Mouse (Mus musculus) heart, embryonic 16.5 days (tissue): ENCODE results near the gene Kcnk3. TPM values are rescaled to one million over a fixed set of nuclear protein-coding genes. Genes with fewer than 3 reads are reported as not detected.
A peak's percentile ranks its signal among the peaks of the same experiment; 100 is the strongest.

Experiments used
- ATAC-seq: fragments of 200-750 bp; cut with Nextera tagmentation; replicated peaks from 2 replicates; pipeline ENCODE4 v1.8.0; 2017; ENCODE audit warnings: moderate number of reproducible peaks; ENCODE audit not compliant: insufficient read depth, low FRiP score; ENCODE audit errors: extremely low read depth
- H3K27ac ChIP-seq: fragments of 300-500 bp; sonication (generic); 2 replicates; pipeline ENCODE4 v1.5.1; 2014; ENCODE audit warnings: mild to moderate bottlenecking, low read length, control low read depth, moderate library complexity
- H3K27me3 ChIP-seq: fragments of 300-500 bp; sonication (generic); 2 replicates; pipeline ENCODE4 v1.6.1; 2014; ENCODE audit warnings: low read length, mixed read lengths; ENCODE audit not compliant: control insufficient read depth, insufficient read depth
- H3K36me3 ChIP-seq: fragments of 300-500 bp; sonication (generic); 2 replicates; pipeline ENCODE4 v1.6.1; 2014; ENCODE audit not compliant: control insufficient read depth, insufficient read depth
- H3K4me1 ChIP-seq: fragments of 300-500 bp; sonication (generic); 2 replicates; pipeline ENCODE4 v1.6.1; 2014; ENCODE audit warnings: low read length, mixed read lengths; ENCODE audit not compliant: control insufficient read depth, insufficient read depth
- H3K4me2 ChIP-seq: fragments of 300-500 bp; sonication (generic); 2 replicates; pipeline ENCODE4 v1.6.1; 2014; ENCODE audit warnings: low read depth, mild to moderate bottlenecking, control low read depth, low read length
- H3K4me3 ChIP-seq: fragments of 300-500 bp; sonication (generic); 2 replicates; pipeline ENCODE4 v1.5.1; 2014; ENCODE audit warnings: mild to moderate bottlenecking, control low read depth, low read length
- H3K9ac ChIP-seq: fragments of 300-500 bp; sonication (generic); 2 replicates; pipeline ENCODE4 v1.6.1; 2014; ENCODE audit warnings: low read length, control low read depth
- H3K9me3 ChIP-seq: fragments of 300-500 bp; sonication (generic); replicated peaks from 2 replicates; pipeline ENCODE4 v1.6.1; 2016; ENCODE audit warnings: low read length; ENCODE audit not compliant: control insufficient read depth
- WGBS: fragments of 180-500 bp; shearing (Covaris S2); extraction: QIAGEN DNeasy Blood & Tissue Kit; methylation state at CpG from one replicate; pipeline ENCODE4 v1.1.7; 2014; 5-methylcytosine and 5-hydroxymethylcytosine counted together
- polyA plus RNA-seq: library from polyadenylated mRNA; unstranded; fragments of >200 nt; fragmentation: Nextera tagmentation; extraction: Ambion mirVana; gene quantifications from 2 replicates; pipeline ENCODE4 v1.2.1, GENCODE M21; 2015

Kcnk3 gene
- polyA plus RNA-seq, 1 experiment from 2014 or later = 15.3 TPM

DNA sequence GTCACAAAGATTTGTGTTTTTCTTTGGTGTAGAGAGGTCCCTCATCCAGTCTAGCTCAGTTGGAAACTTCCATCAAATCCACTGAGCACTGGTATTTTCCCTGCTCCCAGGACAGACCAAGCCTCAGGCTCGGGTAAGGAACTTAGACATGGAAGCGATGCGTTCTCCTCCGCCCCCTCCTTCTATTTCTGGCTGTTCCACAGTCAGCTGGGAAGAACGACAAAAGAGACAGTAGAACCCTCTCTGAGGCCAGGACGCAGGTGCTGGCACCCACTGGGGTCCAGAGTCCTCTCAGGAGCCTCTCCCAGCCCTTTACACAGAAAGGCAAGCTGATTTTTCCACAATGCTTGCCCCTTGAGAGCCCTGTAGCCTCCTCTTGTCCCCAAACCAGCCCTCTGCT, 42.4 kb downstream of the Kcnk3 start:
- peaks cover 2% of the 10 kb centered on the region; the same call in 1 of the 2 replicates for H3K27me3 ChIP-seq
- no peak for ATAC-seq
- H3K36me3 ChIP-seq = no peaks in the 10 kb centered on the region
- no peaks in the 10 kb centered on the region for H3K9me3 ChIP-seq
- H3K4me1 ChIP-seq = peaks cover 8% of the 10 kb centered on the region; the same call in 1 of the 2 replicates
- no peak overlapping the region for H3K4me3 ChIP-seq
- no peak overlapping the region for H3K9ac ChIP-seq
- H3K4me2 ChIP-seq = no peak overlapping the region
- no peak overlapping the region for H3K27ac ChIP-seq
- 52% methylated on average over 6 of the region's 6 CpGs for WGBS

DNA sequence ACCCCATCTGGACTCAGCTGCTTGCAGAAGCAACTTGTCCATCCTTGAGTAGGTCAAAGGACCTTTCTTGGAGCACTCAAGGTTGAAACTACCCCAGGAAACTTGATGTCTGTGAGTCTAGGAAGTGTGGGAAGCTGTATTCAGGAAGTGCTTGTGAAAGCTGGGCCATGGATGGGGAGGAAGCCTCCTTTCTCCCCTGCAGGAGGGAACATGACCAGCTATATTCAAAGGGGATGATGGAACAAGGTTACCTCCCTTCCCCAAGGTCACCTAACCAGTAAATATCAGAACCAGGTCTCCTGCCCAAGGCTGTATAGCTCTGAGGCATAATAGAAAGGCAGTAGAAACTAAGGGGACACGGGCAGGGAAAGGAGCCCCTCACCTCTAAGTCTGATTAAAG, 44.2 kb downstream of the Kcnk3 start:
- H3K27ac ChIP-seq = no peak overlapping the region
- whole genome bisulfite sequencing = 28% methylated on average over 1 of the region's 1 CpGs

DNA sequence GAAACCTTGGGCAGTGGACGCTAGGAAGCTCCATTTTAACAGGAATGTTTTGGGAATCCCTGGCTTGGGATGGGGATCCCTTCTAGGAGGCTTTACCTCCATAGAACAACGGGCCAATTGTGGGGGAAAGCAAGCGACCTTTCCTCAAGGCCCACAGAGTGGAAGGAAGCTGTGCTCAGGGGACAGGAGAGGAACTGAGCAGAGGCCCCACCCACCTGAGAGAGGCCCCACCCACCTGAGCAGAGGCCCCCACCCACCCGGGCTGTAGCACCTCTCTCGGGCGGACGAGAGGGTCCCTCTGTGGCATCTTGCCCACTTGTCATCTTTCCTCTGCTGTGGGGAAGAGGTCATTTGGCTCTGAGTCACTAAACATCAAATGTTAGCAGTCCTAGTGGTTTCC, 49.0 kb downstream of the Kcnk3 start:
- H3K4me3 ChIP-seq = no peak overlapping the region
- no peak overlapping the region for H3K27ac ChIP-seq
- no peaks in the 10 kb centered on the region for H3K9me3 ChIP-seq
- no peaks in the 10 kb centered on the region for H3K36me3 ChIP-seq
- no peak overlapping the region for H3K9ac ChIP-seq
- 0 out of 2 replicates have a peak, but pooled peaks cover 3% of the 10 kb centered on the region for H3K4me1 ChIP-seq
- 44% methylated on average over 7 of the region's 7 CpGs for WGBS
- no peak for ATAC-seq
- no peaks in the 10 kb centered on the region for H3K27me3 ChIP-seq
- no peak overlapping the region for H3K4me2 ChIP-seq

More for the DNA sequence above, 44.2 kb downstream of the Kcnk3 start:
- no peaks in the 10 kb centered on the region for H3K36me3 ChIP-seq
- H3K9me3 ChIP-seq = no peaks in the 10 kb centered on the region
- H3K4me2 ChIP-seq = no peak overlapping the region
- no peak overlapping the region for H3K4me3 ChIP-seq
- ATAC-seq = no peak
- no peak overlapping the region for H3K9ac ChIP-seq
- peaks cover 4% of the 10 kb centered on the region; the same call in 1 of the 2 replicates for H3K4me1 ChIP-seq
- no peaks in the 10 kb centered on the region for H3K27me3 ChIP-seq

DNA sequence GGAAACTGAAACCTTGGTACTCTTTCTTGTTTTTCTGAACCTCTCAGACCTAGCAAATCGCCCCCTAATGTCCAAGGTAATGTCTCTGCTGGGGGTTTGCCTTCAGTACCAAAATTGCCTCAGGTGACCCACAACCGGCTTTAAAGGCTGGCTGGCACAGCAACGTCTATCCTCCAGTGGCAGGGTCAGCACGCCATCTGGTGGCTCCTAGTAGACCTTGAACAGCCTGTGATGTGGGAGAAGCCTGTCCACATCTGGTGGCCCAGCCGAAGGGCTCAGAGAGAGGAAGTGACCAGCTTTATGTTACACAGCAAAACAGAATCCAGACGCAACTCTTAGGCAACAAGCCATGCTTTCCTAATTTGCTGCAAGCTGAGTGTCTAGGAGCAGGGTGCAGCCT, 50.1 kb downstream of the Kcnk3 start:
- ATAC-seq = peak; percentile 75; the same call in 1 of the 2 replicates
- no peaks in the 10 kb centered on the region for H3K36me3 ChIP-seq
- H3K9me3 ChIP-seq = no peaks in the 10 kb centered on the region
- H3K9ac ChIP-seq = no peak overlapping the region
- H3K4me1 ChIP-seq = no peaks in the 10 kb centered on the region; the same call in 1 of the 2 replicates
- no peak overlapping the region for H3K4me3 ChIP-seq
- H3K27me3 ChIP-seq = no peaks in the 10 kb centered on the region
- no peak overlapping the region for H3K4me2 ChIP-seq
- 2% methylated on average over 6 of the region's 6 CpGs for WGBS
- H3K27ac ChIP-seq = no peak overlapping the region

DNA sequence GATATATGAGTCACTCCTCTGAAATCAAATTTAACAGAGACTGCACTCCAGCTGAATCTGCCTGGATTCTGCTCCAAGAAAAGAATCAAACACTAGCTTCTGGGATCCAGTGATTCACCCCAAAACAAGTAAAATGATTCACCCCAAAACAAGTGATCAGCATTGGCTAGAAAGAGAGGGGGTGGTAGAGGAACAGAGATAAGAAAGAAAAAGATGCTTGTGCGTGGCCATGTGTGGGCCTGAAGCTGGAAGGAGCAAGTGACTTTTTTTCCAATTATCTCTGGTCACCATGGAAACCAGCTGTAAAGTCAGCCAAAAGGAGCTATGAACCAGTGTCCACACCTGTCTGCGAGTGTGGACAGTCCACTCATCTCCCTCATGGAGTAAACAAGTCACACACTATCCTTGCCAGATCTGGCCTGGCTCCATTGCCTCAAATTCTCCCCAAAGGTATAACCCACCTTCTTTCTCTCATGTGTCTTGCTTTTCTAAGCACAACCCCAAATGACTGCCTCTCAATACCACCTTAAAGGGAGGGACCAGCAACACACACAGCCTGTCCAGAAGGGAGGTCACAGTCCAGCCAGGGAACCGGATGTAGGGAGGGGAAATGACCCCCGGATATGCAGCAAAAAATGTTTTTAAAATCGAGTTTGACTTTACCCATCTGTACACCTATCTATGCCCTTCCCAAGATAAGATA, 55.7 kb downstream of the Kcnk3 start:
- H3K27me3 ChIP-seq = no peaks in the 10 kb centered on the region
- 43% methylated on average over 5 of the region's 5 CpGs for WGBS
- peaks cover 24% of the 10 kb centered on the region for H3K4me1 ChIP-seq
- no peak overlapping the region for H3K4me3 ChIP-seq
- peak overlapping the region; percentile 22 for H3K27ac ChIP-seq
- H3K9ac ChIP-seq = no peak overlapping the region
- ATAC-seq = no peak
- H3K36me3 ChIP-seq = no peaks in the 10 kb centered on the region
- no peaks in the 10 kb centered on the region for H3K9me3 ChIP-seq
- no peak overlapping the region for H3K4me2 ChIP-seq

DNA sequence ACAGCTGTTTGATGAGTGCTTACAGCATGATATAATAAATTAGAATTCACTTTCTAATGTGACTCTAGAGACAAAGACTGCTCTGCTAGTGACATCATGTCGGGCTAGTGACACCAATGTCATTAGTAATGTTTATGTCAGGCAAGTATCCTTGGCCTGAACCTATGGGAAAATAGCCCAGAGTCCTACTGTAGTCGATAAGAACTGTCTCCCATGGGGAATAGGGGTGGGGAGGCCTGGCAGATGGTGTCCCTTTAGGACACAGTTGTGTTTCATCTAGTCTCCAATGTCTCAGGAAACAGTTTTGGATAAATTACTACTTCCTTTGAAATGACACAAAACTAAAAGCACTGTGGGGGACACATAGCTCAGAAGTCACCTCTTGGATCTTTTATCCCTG, 58.1 kb downstream of the Kcnk3 start:
- Histone ChIP-seq H3K9me3 (no peaks in the 10 kb centered on the region), H3K36me3 (no peaks in the 10 kb centered on the region), H3K9ac (no peak overlapping the region), H3K27ac (no peak overlapping the region), H3K4me1 (peaks cover 29% of the 10 kb centered on the region), H3K27me3 (no peaks in the 10 kb centered on the region), H3K4me3 (no peak overlapping the region), H3K4me2 (no peak overlapping the region)
- no peak for ATAC-seq
- WGBS = 69% methylated on average over 2 of the region's 2 CpGs

DNA sequence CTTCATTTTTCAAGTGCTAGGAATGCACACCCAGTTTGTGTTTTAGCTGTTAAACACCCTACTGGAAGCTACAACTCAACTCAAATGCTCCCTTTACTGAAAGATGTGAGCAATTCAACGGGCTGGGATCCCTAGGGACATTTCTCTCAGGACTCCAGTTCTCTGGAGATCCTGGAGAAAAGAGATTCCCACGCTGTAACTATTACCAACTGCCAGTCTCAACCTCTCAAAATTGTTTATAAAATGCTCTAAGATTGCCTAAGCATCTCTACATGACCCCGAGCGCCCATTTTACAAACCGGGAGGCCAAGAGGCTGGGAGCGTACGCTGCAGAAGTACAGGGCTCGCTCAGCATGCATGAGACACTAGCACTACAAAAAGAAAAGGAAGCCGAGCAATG, 59.4 kb downstream of the Kcnk3 start:
- Histone ChIP-seq H3K9me3 (no peaks in the 10 kb centered on the region), H3K36me3 (no peaks in the 10 kb centered on the region), H3K4me1 (peaks cover 29% of the 10 kb centered on the region), H3K4me3 (peak overlapping the region; percentile 90), H3K27ac (peak overlapping the region; percentile 52), H3K9ac (peak overlapping the region; percentile 87), H3K27me3 (no peaks in the 10 kb centered on the region), H3K4me2 (peak overlapping the region; percentile 79)
- no peak for ATAC-seq
- 13% methylated on average over 9 of the region's 9 CpGs for WGBS

DNA sequence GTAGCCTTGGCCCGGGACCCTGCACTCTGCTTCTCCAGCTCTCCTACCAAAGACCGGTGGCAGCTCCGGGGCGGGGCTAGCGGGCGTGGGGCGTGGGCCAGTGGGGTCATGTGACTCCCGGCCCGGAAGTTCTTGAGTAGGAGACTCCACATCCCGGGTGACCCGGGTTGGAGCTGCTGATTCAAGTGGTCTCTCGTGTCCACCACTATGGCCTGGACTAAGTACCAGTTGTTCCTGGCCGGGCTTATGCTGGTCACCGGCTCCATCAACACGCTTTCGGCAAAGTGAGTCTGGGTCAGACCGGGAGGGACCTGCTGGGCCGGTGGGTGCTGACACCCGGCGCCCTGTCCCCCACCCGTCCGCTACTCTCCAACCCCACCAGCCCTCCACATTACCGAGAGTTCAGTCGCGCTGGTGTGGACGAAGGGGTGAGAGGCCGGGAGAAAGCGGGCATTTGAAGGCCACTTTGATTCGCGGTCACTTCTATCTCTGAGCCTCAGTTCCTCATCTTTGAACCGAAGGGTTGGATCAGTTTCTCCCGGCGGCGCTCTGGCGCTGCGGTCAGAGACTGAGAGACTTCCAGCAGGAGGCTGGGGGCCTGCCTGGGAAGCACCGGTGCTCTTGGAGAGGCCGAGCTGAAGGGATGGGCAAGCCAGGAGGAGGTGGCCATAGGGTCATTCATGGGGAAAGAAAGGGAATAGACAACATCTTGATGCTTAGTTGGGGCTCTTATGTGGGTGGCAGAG, 60.0 kb downstream of the Kcnk3 start, which contains the start of gene Slc35f6:
Gene Slc35f6 (plus strand): TSS at position 119 of the 746 bp plus-strand sequence.
- WGBS = under 1% methylated on average over 38 of the region's 38 CpGs
- H3K4me3 ChIP-seq = peak within 1 kb of the TSS; percentile 90
- no peaks in the 10 kb centered on the region for H3K27me3 ChIP-seq

DNA sequence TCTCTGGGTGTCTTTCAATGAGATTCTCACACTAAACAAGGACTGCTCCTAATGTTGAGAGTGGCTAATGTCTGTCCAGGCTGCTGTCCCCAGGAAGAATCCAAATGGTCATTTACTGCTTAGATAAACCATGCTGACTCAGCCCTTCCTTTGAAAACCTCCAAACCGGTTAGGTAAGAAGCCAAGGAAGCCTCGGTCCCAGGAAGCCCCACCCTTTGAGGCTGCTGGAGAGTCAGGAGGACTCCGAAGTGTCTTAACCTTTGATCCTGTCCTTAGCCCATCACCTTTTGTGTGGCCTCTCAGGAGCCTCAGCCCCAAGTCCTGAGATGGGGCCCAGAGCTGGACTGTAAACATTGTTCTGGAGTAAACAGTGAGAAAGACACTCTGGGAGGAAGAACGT, 61.6 kb downstream of the Kcnk3 start:
- 67% methylated on average over 4 of the region's 4 CpGs for WGBS
- H3K4me2 ChIP-seq = no peak overlapping the region
- H3K36me3 ChIP-seq = 0 out of 2 replicates have a peak, but pooled peaks cover 2% of the 10 kb centered on the region
- ATAC-seq = no peak
- no peak overlapping the region for H3K4me3 ChIP-seq
- H3K9ac ChIP-seq = no peak overlapping the region
- no peaks in the 10 kb centered on the region for H3K27me3 ChIP-seq
- H3K9me3 ChIP-seq = no peaks in the 10 kb centered on the region
- H3K4me1 ChIP-seq = peaks cover 16% of the 10 kb centered on the region
- H3K27ac ChIP-seq = no peak overlapping the region

More for the DNA sequence above, 60.0 kb downstream of the Kcnk3 start, which contains the start of gene Slc35f6:
- Histone ChIP-seq H3K9me3 (no peaks in the 10 kb centered on the region), H3K4me1 (peaks cover 29% of the 10 kb centered on the region), H3K27ac (peak within 1 kb of the TSS; percentile 52), H3K9ac (peak within 1 kb of the TSS; percentile 87), H3K4me2 (peak within 1 kb of the TSS; percentile 79), H3K36me3 (0 out of 2 replicates have a peak, but pooled peaks cover 2% of the 10 kb centered on the region)
- peak; percentile 92 for ATAC-seq
